In the genomic region with DNA sequence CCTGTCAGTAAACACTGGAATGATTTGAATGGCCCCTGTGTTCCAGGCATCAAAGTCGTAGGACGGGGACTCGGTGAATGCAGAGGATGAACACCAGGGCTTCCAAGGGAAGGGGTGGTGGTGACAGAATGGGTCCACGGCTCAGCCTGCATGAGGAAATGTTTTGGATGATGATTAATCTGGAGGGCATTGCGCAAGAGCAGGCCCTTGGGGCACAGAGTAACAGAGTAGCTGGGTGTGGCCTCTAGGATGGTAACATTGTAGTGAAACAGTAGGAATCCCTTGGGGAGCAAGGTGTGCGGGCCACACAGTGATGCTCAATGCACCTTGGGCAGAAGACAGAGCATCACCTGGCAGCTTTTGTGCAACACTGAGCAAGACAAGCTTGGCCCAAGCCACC, we compare ENCODE assay signal across 10 mouse cellular contexts.
DNase-seq lines count a peak whose midpoint lies in the region; ATAC-seq lines count a peak whose summit lies in the region.
"Had no signal": no experiment of that assay in that cellular context is flagged by ENCODE, and none has a peak within 500 bp of the region (broad histone marks: within the 10 kb centered on the region; RNA-seq: fewer than 3 reads in every experiment).

No protein-coding gene starts in this region.

- no peaks in the 10 kb centered on the region for H3K27me3 ChIP-seq in midbrain, embryonic 15.5 days (replicated peaks)
- no peaks in the 10 kb centered on the region for H3K27me3 ChIP-seq in midbrain, embryonic 10.5 days (ENCODE audit: low read depth, poor library complexity, severe bottlenecking)

- no peak overlapping the region for H3K27ac ChIP-seq in midbrain, embryonic 15.5 days
- no peak overlapping the region for H3K27ac ChIP-seq in midbrain, embryonic 10.5 days (replicated peaks)
- H3K27ac ChIP-seq: macrophage had no signal

- H3K9ac ChIP-seq in midbrain, embryonic 15.5 days = no peak overlapping the region

- no peak overlapping the region for H3K4me2 ChIP-seq in midbrain, embryonic 15.5 days

- H3K36me3 ChIP-seq in midbrain, embryonic 15.5 days (replicated peaks) = no peaks in the 10 kb centered on the region
- no peaks in the 10 kb centered on the region for H3K36me3 ChIP-seq in midbrain, embryonic 10.5 days

- 85% methylated on average over 6 of the region's 6 CpGs for WGBS in midbrain, embryonic 15.5 days
- WGBS in midbrain, embryonic 10.5 days = 83% methylated on average over 6 of the region's 6 CpGs

- peak; percentile 27 to 55 for DNase-seq in adrenal gland, adult (ENCODE audit: inconsistent age in 2 of 2, low spot score in 1 of 2)
- DNase-seq in adrenal gland, adult 8-10 months = no peak
- DNase-seq in midbrain, embryonic 10.5 days (ENCODE audit: low spot score) = no peak
- peak; percentile 39 for DNase-seq in kidney, postnatal 10 days
- DNase-seq in lung, postnatal 4 days = peak; percentile 41 to 43
- DNase-seq in frontal cortex, postnatal 25 days (ENCODE audit: low spot score in 2 of 2) = no peak
- DNase-seq in embryo, embryonic 10.5 days (ENCODE audit: low spot score) = no peak
- DNase-seq: embryo, embryonic 11 days had no signal

- H3K4me1 ChIP-seq in midbrain, embryonic 15.5 days = peaks cover 11% of the 10 kb centered on the region
- peaks cover 12% of the 10 kb centered on the region for H3K4me1 ChIP-seq in midbrain, embryonic 10.5 days

- H3K4me3 ChIP-seq in midbrain, embryonic 15.5 days = no peak overlapping the region
- H3K4me3 ChIP-seq in midbrain, embryonic 10.5 days = no peak overlapping the region

- peak; percentile 28; the same call in 1 of the 2 replicates for ATAC-seq in midbrain, embryonic 15.5 days (replicated peaks)

- H3K9me3 ChIP-seq in midbrain, embryonic 15.5 days = no peaks in the 10 kb centered on the region
- H3K9me3 ChIP-seq in midbrain, embryonic 10.5 days (replicated peaks) = no peaks in the 10 kb centered on the region

Comparison
In these comparisons a context has a peak if more than half of its experiments do, and no peak if none do; other contexts are left out.
1. DNase-seq: peak in adrenal gland, adult (2 of 2), kidney, postnatal 10 days (single experiment) and lung, postnatal 4 days (2 of 2); none in adrenal gland, adult 8-10 months (single experiment), midbrain, embryonic 10.5 days (single experiment), frontal cortex, postnatal 25 days (0 of 2) and embryo, embryonic 10.5 days (single experiment).